Mouse (Mus musculus): ENCODE results near the gene Tigd4.
A peak's percentile ranks its signal among the peaks of the same experiment; 100 is the strongest.
"Not testable (repeated sequence)": the region's sequence is repeated elsewhere in the genome, so short reads cannot be mapped to it uniquely, and the experiment has no call there.

Tigd4 gene

GRCm38 (mm10) chr3:84593274-84593673, at the start of gene Tigd4:
Gene Tigd4 (plus strand): TSS chr3:84593574.
- no peak for DNase-seq

- peak; percentile 12 for DNase-seq
These were observed 46.2 kb upstream of the Tigd4 start for GRCm38 (mm10) chr3:84547177-84547576.

GRCm38 (mm10) chr3:84555780-84556179, 37.6 kb upstream of the Tigd4 start:
- no peak for DNase-seq

GRCm38 (mm10) chr3:84558301-84558700, 35.1 kb upstream of the Tigd4 start:
- no peak for DNase-seq

GRCm38 (mm10) chr3:84562911-84563310, 30.5 kb upstream of the Tigd4 start:
- not testable (repeated sequence) for DNase-seq

- DNase-seq: no peak
These were observed 30.0 kb upstream of the Tigd4 start for GRCm38 (mm10) chr3:84563415-84563814.

- no peak for DNase-seq
These were observed 24.8 kb upstream of the Tigd4 start for GRCm38 (mm10) chr3:84568540-84568939.

- no peak for DNase-seq
These were observed 23.8 kb upstream of the Tigd4 start for GRCm38 (mm10) chr3:84569587-84569986.

- no peak for DNase-seq
These were observed 22.9 kb upstream of the Tigd4 start for GRCm38 (mm10) chr3:84570501-84570900.

- DNase-seq: no peak
These were observed 12.7 kb upstream of the Tigd4 start for GRCm38 (mm10) chr3:84580716-84581115.

- no peak for DNase-seq
These were observed 11.7 kb upstream of the Tigd4 start for GRCm38 (mm10) chr3:84581696-84582022.

GRCm38 (mm10) chr3:84582023-84582912, 11.1 kb upstream of the Tigd4 start, which contains the start of gene Arfip1:
Gene Arfip1 (minus strand): TSS chr3:84582625.
- DNase-seq: peak; percentile 99

GRCm38 (mm10) chr3:84582913-84583276, 10.5 kb upstream of the Tigd4 start:
- no peak for DNase-seq

GRCm38 (mm10) chr3:84586736-84587135, 6.6 kb upstream of the Tigd4 start:
- no peak for DNase-seq

GRCm38 (mm10) chr3:84594894-84595676, 1.7 kb downstream of the Tigd4 start:
- no peak for DNase-seq

GRCm38 (mm10) chr3:84595677-84596234, 2.4 kb downstream of the Tigd4 start:
- no peak for DNase-seq

GRCm38 (mm10) chr3:84597996-84598734, 4.8 kb downstream of the Tigd4 start:
- DNase-seq: peak; percentile 35

GRCm38 (mm10) chr3:84598756-84599155, 5.4 kb downstream of the Tigd4 start:
- DNase-seq: no peak

GRCm38 (mm10) chr3:84601870-84602495, 8.6 kb downstream of the Tigd4 start:
- no peak for DNase-seq

GRCm38 (mm10) chr3:84602759-84603158, 9.4 kb downstream of the Tigd4 start:
- no peak for DNase-seq

- DNase-seq: no peak
These were observed 9.8 kb downstream of the Tigd4 start for GRCm38 (mm10) chr3:84603212-84603611.

GRCm38 (mm10) chr3:84610183-84610710, 16.9 kb downstream of the Tigd4 start:
- DNase-seq: no peak
